Mouse (Mus musculus) lung, postnatal 0 days (tissue): ENCODE results near the gene Foxf2.

Experiments
- CTCF ChIP-seq: IDR thresholded peaks from 2 replicates; pipeline ENCODE4 v1.5.1; 2016; ENCODE audit warnings: antibody characterized with exemption, mild to moderate bottlenecking
- EP300 ChIP-seq: IDR thresholded peaks from 2 replicates; pipeline ENCODE4 v1.6.1; 2016; ENCODE audit warnings: antibody characterized with exemption, mild to moderate bottlenecking, control low read depth

DNA sequence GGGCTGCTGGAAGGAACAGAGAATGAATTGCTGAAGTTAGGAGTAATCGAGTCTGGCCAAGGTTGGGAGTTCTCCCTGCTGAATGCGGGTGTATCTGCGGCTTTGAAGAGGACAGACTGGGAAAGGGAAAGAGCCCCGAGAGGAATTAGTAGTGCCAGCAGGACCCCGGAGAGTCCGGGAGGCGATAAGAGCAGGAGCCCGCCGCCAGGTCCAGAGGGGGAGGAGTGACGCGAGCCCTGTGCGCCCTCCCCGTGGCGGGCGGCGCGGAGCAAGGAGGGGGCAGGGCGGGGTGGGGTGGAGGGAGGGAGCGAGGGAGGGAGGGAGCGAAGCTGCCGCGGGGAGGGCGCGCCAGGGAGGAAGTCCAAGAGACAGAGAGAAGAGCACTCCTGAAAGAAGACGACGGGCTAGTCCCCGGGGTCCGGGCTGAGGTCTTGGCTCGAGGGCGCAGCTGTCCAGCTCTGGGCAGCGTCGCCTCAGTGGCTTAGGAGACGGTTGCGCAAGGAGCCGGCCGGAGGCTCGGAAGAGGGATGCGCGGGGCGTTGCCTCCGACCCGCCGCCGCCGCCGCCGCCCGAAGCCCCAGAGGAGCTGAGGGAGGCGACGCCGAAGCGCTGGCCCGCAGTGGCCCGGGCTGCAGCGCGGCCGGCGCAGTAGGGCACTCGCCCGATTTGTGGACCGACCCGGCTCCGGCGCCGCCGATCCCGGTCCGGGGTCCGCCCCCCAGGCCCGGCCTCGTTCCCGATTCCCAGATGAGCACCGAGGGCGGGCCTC is at the start of gene Foxf2:
- TF ChIP-seq CTCF (no peak), EP300 (no peak)
